Mouse (Mus musculus) cortical plate, adult 2 months (tissue): ENCODE results near the gene Ccer1.

Source experiments
- CTCF ChIP-seq: fragments of 200-500 bp; IDR thresholded peaks from 2 replicates; pipeline ENCODE4 v1.5.1; 2011; ENCODE audit warnings: mild to moderate bottlenecking, control low read depth, low read length; ENCODE audit not compliant: insufficient read depth; ENCODE audit errors: extremely low read depth
- POLR2A ChIP-seq: fragments of 200-500 bp; IDR thresholded peaks from 2 replicates; pipeline ENCODE4 v1.6.1; 2011; ENCODE audit warnings: mild to moderate bottlenecking, low read length, control low read depth; ENCODE audit not compliant: insufficient read depth; ENCODE audit errors: extremely low read depth

DNA sequence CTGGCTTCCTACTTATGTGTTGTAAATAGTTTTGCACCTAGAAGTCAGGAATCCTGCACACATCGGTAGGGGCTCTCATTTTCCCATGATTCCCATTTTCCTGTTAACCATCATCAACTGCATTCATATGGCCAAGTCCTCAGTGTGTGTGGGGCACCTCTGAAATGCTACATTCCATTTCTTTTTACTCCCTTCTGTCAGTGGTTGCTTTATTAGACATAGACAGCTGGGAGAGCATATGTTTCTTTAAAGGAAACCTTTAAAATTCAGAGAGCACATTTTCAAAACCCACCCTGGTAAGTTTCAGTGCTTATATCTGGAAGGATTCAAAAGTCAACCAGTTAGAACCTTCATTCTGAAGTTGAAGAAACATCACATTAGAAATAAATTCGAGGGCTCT, 25.2 kb downstream of the Ccer1 start:
- TF ChIP-seq CTCF: no peak
- TF ChIP-seq POLR2A: no peak
